Mouse (Mus musculus) neural tube, embryonic 12.5 days (tissue): ENCODE measurements at regions not wholly inside any gene's neighbourhood (a gene's known extent, or its start where the extent isn't known, plus 50 kb on each side); places are given as distances from the start of the nearest gene placed in this dataset.

ENCODE experiments used
- ATAC-seq: fragments of 200-750 bp; cut with Nextera tagmentation; 2 replicates; pipeline ENCODE4 v1.8.0; 2017; ENCODE audit warnings: low read depth, mild to moderate bottlenecking, moderate TSS enrichment, moderate library complexity; ENCODE audit not compliant: low FRiP score
- H3K27ac ChIP-seq: fragments of 300-500 bp; sonication (generic); 2 replicates; pipeline ENCODE4 v1.5.1; 2016
- H3K27me3 ChIP-seq: fragments of 300-500 bp; sonication (generic); replicated peaks from 2 replicates; pipeline ENCODE4 v1.6.1; 2016; ENCODE audit warnings: mild to moderate bottlenecking
- H3K36me3 ChIP-seq: fragments of 300-500 bp; sonication (generic); 2 replicates; pipeline ENCODE4 v1.6.1; 2016; ENCODE audit warnings: mild to moderate bottlenecking
- H3K4me1 ChIP-seq: fragments of 300-500 bp; sonication (generic); 2 replicates; pipeline ENCODE4 v1.6.1; 2016
- H3K4me2 ChIP-seq: fragments of 300-500 bp; sonication (generic); replicated peaks from 2 replicates; pipeline ENCODE4 v1.6.1; 2016; ENCODE audit warnings: mild to moderate bottlenecking
- H3K4me3 ChIP-seq: fragments of 300-500 bp; sonication (generic); 2 replicates; pipeline ENCODE4 v1.5.1; 2016
- H3K9ac ChIP-seq: fragments of 300-500 bp; sonication (generic); 2 replicates; pipeline ENCODE4 v1.6.1; 2016; ENCODE audit warnings: mild to moderate bottlenecking
- H3K9me3 ChIP-seq: fragments of 300-500 bp; sonication (generic); 2 replicates; pipeline ENCODE4 v1.6.1; 2016; ENCODE audit warnings: mild to moderate bottlenecking
- whole genome bisulfite sequencing: fragments of 180-500 bp; shearing (Covaris S2); methylation state at CpG from one replicate; pipeline ENCODE4 v1.1.7; 2016; 5-methylcytosine and 5-hydroxymethylcytosine counted together

DNA sequence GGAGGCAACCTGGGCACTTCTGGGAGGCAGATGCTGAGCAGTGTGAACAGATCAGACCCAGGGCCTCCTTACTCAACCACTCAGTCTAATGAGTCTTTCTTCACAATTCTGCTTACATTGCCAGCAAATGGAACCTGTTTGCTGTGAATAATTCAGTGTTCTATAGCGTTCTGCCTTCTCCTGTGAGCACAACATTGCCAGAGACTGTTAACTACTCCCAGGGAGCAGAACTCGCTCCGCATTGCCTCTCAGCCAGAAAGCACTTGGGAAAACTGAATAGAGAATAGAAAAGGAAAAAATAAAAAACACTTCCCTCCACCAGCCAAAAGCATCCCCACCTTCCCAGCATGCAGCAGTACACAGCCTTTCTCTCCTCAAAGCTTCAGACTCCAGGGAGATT is 51.5 kb downstream of the Aym1 start:
- H3K4me2 ChIP-seq: no peak overlapping the region
- WGBS: 78% methylated on average over 3 of the region's 3 CpGs
- no peak overlapping the region for H3K9ac ChIP-seq
- no peaks in the 10 kb centered on the region for H3K9me3 ChIP-seq
- no peaks in the 10 kb centered on the region for H3K36me3 ChIP-seq
- H3K27ac ChIP-seq: no peak overlapping the region
- no peaks in the 10 kb centered on the region for H3K27me3 ChIP-seq
- no peaks in the 10 kb centered on the region; the same call in 1 of the 2 replicates for H3K4me1 ChIP-seq
- no peak for ATAC-seq
- no peak overlapping the region for H3K4me3 ChIP-seq

- Histone ChIP-seq H3K27me3 (no peaks in the 10 kb centered on the region), H3K9ac (no peak overlapping the region), H3K36me3 (no peaks in the 10 kb centered on the region), H3K27ac (no peak overlapping the region), H3K9me3 (no peaks in the 10 kb centered on the region), H3K4me3 (no peak overlapping the region), H3K4me1 (no peaks in the 10 kb centered on the region; the same call in 1 of the 2 replicates), H3K4me2 (no peak overlapping the region)
- WGBS: 77% methylated on average over 13 of the region's 13 CpGs
- ATAC-seq: no peak
Observed at GRCm38 (mm10) chr5:113410963-113411362, 53.9 kb downstream of the Aym1 start.

DNA sequence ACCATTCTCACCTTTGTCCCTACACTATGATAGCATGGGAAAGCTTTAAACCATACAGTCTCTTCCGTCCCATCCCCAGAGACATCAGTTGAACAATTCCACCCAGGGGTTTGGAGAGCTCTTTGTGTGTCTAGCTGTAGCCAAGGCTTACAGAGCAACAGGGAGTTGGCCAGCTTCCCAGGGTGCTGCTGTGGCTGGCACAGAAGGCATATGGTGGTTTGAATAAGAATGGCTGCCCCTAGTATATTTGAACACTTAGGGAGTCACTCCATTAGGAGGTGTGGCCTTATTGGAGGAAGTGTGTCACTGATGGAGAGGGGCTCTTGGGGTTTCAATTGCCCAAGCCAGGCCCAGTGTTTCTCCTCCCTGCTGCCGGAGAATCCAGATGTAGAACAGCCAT is 57.5 kb downstream of the Aym1 start:
- H3K9ac ChIP-seq: no peak overlapping the region
- no peak overlapping the region for H3K4me2 ChIP-seq
- H3K9me3 ChIP-seq: no peaks in the 10 kb centered on the region
- ATAC-seq: no peak
- 76% methylated on average over 2 of the region's 2 CpGs for WGBS
- H3K27ac ChIP-seq: no peak overlapping the region
- H3K4me3 ChIP-seq: no peak overlapping the region
- no peaks in the 10 kb centered on the region for H3K27me3 ChIP-seq
- H3K4me1 ChIP-seq: no peaks in the 10 kb centered on the region; the same call in 1 of the 2 replicates
- no peaks in the 10 kb centered on the region for H3K36me3 ChIP-seq

GRCm38 (mm10) chr5:113418335-113419013 is 61.4 kb downstream of the Aym1 start:
- 0 out of 2 replicates have a peak overlapping the region, but pooled peaks have one; percentile 14 for H3K4me2 ChIP-seq
- 59% methylated on average over 22 of the region's 22 CpGs for WGBS
- peak; percentile 59; the same call in 1 of the 2 replicates for ATAC-seq

DNA sequence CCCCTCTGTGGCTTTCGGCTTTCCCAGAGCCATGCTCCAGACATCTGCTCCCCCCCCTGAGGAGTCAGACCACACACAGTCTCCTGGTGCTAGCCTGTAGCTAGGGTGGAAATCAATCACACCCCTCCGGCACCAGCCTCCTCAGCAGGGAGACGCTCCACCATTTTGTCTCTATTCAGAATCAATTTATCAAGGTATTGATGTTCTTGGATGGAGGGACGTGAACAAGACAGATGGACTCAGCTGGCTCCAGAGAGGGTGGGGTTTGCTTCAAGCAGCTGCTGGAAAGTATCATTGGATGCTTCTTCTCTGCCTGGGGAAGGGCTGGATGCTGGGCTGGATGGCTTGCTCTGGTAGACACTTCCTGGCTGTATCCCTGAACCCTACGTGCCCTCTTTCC is 63.5 kb downstream of the Aym1 start:
- Histone ChIP-seq H3K4me3 (no peak overlapping the region), H3K27me3 (0 out of 2 replicates have a peak, but pooled peaks cover 5% of the 10 kb centered on the region), H3K36me3 (no peaks in the 10 kb centered on the region), H3K27ac (no peak overlapping the region), H3K9me3 (no peaks in the 10 kb centered on the region), H3K4me1 (peaks cover 5% of the 10 kb centered on the region; the same call in 1 of the 2 replicates), H3K4me2 (no peak overlapping the region), H3K9ac (no peak overlapping the region)
- ATAC-seq: peak; percentile 72; the same call in 1 of the 2 replicates
- 18% methylated on average over 5 of the region's 5 CpGs for WGBS

More at GRCm38 (mm10) chr5:113418335-113419013, 61.4 kb downstream of the Aym1 start:
- Histone ChIP-seq H3K4me1 (peaks cover 5% of the 10 kb centered on the region; the same call in 1 of the 2 replicates), H3K9ac (0 out of 2 replicates have a peak overlapping the region, but pooled peaks have one; percentile 21), H3K27me3 (0 out of 2 replicates have a peak, but pooled peaks cover 5% of the 10 kb centered on the region), H3K4me3 (no peak overlapping the region), H3K9me3 (no peaks in the 10 kb centered on the region), H3K36me3 (no peaks in the 10 kb centered on the region), H3K27ac (no peak overlapping the region)

GRCm38 (mm10) chr5:113421993-113422725 is 65.1 kb downstream of the Aym1 start:
- Histone ChIP-seq H3K9me3 (no peaks in the 10 kb centered on the region), H3K4me1 (peaks cover 5% of the 10 kb centered on the region; the same call in 1 of the 2 replicates), H3K4me3 (no peak overlapping the region), H3K9ac (no peak overlapping the region), H3K27me3 (0 out of 2 replicates have a peak, but pooled peaks cover 5% of the 10 kb centered on the region), H3K36me3 (no peaks in the 10 kb centered on the region), H3K4me2 (no peak overlapping the region), H3K27ac (no peak overlapping the region)
- no peak for ATAC-seq
- 75% methylated on average over 13 of the region's 13 CpGs for WGBS

DNA sequence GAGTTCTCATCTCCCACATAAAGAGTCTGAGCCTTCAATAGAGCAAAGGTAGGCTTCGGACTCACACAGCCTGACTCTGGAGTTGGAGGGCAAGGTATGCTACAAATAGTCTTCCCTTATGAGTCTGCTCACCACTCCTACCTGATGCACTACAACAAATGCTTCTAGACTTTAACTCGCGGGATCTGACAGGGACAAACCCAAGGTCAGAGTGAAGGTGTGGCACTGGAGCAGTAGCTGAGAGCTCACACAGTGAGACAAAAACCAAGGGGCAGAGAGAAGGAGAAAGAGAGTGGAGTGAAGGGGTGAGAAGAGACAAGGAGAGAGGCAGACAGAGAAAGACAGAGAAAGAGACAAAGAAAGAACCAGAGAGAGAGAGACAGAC is 65.6 kb downstream of the Aym1 start:
- H3K9me3 ChIP-seq: no peaks in the 10 kb centered on the region
- H3K4me2 ChIP-seq: no peak overlapping the region
- 0 out of 2 replicates have a peak, but pooled peaks cover 5% of the 10 kb centered on the region for H3K27me3 ChIP-seq
- 91% methylated on average over 3 of the region's 3 CpGs for WGBS
- H3K9ac ChIP-seq: no peak overlapping the region
- no peaks in the 10 kb centered on the region for H3K36me3 ChIP-seq
- no peak overlapping the region for H3K4me3 ChIP-seq
- ATAC-seq: no peak
- no peak overlapping the region for H3K27ac ChIP-seq
- H3K4me1 ChIP-seq: peaks cover 5% of the 10 kb centered on the region; the same call in 1 of the 2 replicates

GRCm38 (mm10) chr5:113427779-113428178 is 62.4 kb upstream of the Wscd2 start:
- H3K4me1 ChIP-seq: no peaks in the 10 kb centered on the region
- no peak overlapping the region for H3K4me2 ChIP-seq
- no peak overlapping the region for H3K27ac ChIP-seq
- H3K4me3 ChIP-seq: no peak overlapping the region
- H3K27me3 ChIP-seq: 0 out of 2 replicates have a peak, but pooled peaks cover 2% of the 10 kb centered on the region
- H3K9me3 ChIP-seq: no peaks in the 10 kb centered on the region
- no peaks in the 10 kb centered on the region for H3K36me3 ChIP-seq
- ATAC-seq: no peak
- WGBS: 74% methylated on average over 7 of the region's 7 CpGs
- no peak overlapping the region for H3K9ac ChIP-seq

GRCm38 (mm10) chr5:113431334-113431733 is 58.8 kb upstream of the Wscd2 start:
- Histone ChIP-seq H3K27me3 (no peaks in the 10 kb centered on the region), H3K4me3 (no peak overlapping the region), H3K9me3 (no peaks in the 10 kb centered on the region), H3K36me3 (no peaks in the 10 kb centered on the region), H3K4me1 (no peaks in the 10 kb centered on the region), H3K27ac (no peak overlapping the region), H3K4me2 (no peak overlapping the region), H3K9ac (no peak overlapping the region)
- ATAC-seq: no peak
- 72% methylated on average over 5 of the region's 5 CpGs for WGBS

DNA sequence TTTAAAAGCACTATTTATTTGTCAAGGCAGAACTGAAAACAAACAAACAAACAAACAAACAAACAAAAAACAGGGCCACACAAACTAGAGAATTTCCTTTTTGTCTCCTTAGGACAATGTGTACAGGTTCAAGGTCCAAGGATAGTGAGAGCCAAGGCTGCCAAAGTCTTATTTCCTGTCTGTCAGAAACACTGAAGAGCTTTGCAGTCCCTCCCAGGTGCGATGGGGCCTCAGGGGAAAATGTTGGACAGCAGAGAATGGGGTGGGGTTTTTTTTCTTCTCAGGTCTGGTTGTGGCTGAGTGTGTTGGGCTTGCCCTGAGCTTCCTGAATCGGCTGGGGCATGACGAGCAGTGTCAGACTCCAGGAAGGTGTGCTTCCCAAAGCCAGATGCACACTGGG is 53.1 kb upstream of the Wscd2 start:
- Histone ChIP-seq H3K27me3 (no peaks in the 10 kb centered on the region), H3K36me3 (no peaks in the 10 kb centered on the region), H3K4me1 (0 out of 2 replicates have a peak, but pooled peaks cover 2% of the 10 kb centered on the region), H3K9me3 (no peaks in the 10 kb centered on the region), H3K4me2 (no peak overlapping the region), H3K4me3 (no peak overlapping the region), H3K27ac (no peak overlapping the region), H3K9ac (no peak overlapping the region)
- no peak for ATAC-seq
- 81% methylated on average over 3 of the region's 3 CpGs for WGBS
